Mouse (Mus musculus) liver, adult 2 months (tissue): ENCODE results near the gene Cacna1c. TPM values are rescaled to one million over a fixed set of nuclear protein-coding genes. Genes with fewer than 3 reads are reported as not detected.

Source experiments
- DNase-seq: peaks from one replicate; pipeline ENCODE4 v3.0.0-alpha.2; 2011; ENCODE audit warnings: low read depth, low spot score; ENCODE audit errors: extremely low read depth
- H3K27ac ChIP-seq: fragments of 200-500 bp; replicated peaks from 2 replicates; pipeline ENCODE4 v1.5.1; 2012; ENCODE audit warnings: low read depth, mild to moderate bottlenecking, control low read depth, inconsistent platforms, low read length; ENCODE audit not compliant: insufficient read depth
- H3K27me3 ChIP-seq: fragments of 200-500 bp; 2 replicates; pipeline ENCODE4 v1.6.1; 2012; ENCODE audit warnings: mild to moderate bottlenecking, moderate library complexity, low read length, inconsistent platforms; ENCODE audit not compliant: control insufficient read depth, insufficient read depth
- H3K36me3 ChIP-seq: fragments of 200-500 bp; 2 replicates; pipeline ENCODE4 v1.6.1; 2012; ENCODE audit warnings: low read length, inconsistent platforms; ENCODE audit not compliant: control insufficient read depth, insufficient read depth
- H3K4me1 ChIP-seq: fragments of 200-500 bp; 2 replicates; pipeline ENCODE4 v1.6.1; 2011; ENCODE audit warnings: low read length; ENCODE audit not compliant: control insufficient read depth, insufficient read depth
- H3K4me3 ChIP-seq: fragments of 200-500 bp; 2 replicates; pipeline ENCODE4 v1.5.1; 2011; ENCODE audit warnings: low read depth, mild to moderate bottlenecking, control low read depth, low read length, moderate library complexity; ENCODE audit not compliant: insufficient read depth
- H3K79me2 ChIP-seq: fragments of 200-500 bp; 2 replicates; pipeline ENCODE4 v1.6.1; 2012; ENCODE audit warnings: inconsistent platforms, mild to moderate bottlenecking, low read length, moderate library complexity; ENCODE audit not compliant: control insufficient read depth, insufficient read depth
- H3K9ac ChIP-seq: fragments of 200-500 bp; 2 replicates; pipeline ENCODE4 v1.6.1; 2012; ENCODE audit warnings: low read depth, mild to moderate bottlenecking, control low read depth, inconsistent platforms, low read length
- CTCF ChIP-seq: fragments of 200-500 bp; IDR thresholded peaks from 2 replicates; pipeline ENCODE4 v1.5.1; 2011; ENCODE audit warnings: low read depth, low read length, control low read depth
- POLR2A ChIP-seq: fragments of 200-500 bp; IDR thresholded peaks from 2 replicates; pipeline ENCODE4 v1.6.1; 2011; ENCODE audit warnings: low read length, control low read depth; ENCODE audit not compliant: insufficient read depth; ENCODE audit errors: extremely low read depth
- WGBS: fragments of 180-500 bp; shearing (Covaris S2); methylation state at CpG from one replicate; pipeline ENCODE4 v1.1.7; 2018; 5-methylcytosine and 5-hydroxymethylcytosine counted together
- polyA plus RNA-seq: library from polyadenylated mRNA; depleted of rRNA; stranded (reverse); fragments of >200 nt; gene quantifications from 2 replicates; pipeline ENCODE4 v1.2.3, GENCODE M21; 2012
- total RNA-seq: library from RNA; depleted of rRNA; stranded (reverse); fragments of >200 nt; gene quantifications from 2 replicates; pipeline ENCODE4 v1.2.3, GENCODE M21; 2014

Gene Cacna1c
- total and polyA plus RNA-seq, 2 experiments = 0.09 to 0.18 TPM

DNA sequence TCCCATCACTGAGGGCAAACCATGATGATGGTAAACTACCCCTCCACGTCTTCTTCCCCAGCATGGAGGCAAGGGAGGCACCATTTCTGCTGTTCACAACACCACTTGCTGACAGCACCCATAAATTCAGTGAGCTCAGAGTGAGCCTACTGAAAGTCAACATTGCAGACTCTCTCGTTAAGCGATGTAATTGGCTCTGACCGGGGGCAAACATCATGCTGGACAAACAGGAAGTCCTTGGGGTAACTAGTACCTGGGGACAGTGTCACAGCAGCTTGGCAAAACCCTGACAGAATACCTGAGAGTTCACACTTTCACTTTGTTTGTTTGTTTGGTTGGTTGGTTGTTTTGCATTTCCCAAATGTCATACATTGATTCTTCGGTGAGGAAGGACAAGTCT lies 131.3 kb downstream of the Cacna1c start:
- Histone ChIP-seq H3K79me2 (no peaks in the 10 kb centered on the region), H3K4me1 (no peaks in the 10 kb centered on the region), H3K9ac (no peak overlapping the region), H3K4me3 (no peak overlapping the region), H3K27me3 (no peaks in the 10 kb centered on the region), H3K27ac (no peak overlapping the region), H3K36me3 (no peaks in the 10 kb centered on the region)
- no peak for DNase-seq
- 42% methylated on average over 5 of the region's 5 CpGs for WGBS
- TF ChIP-seq POLR2A (no peak), CTCF (no peak)

DNA sequence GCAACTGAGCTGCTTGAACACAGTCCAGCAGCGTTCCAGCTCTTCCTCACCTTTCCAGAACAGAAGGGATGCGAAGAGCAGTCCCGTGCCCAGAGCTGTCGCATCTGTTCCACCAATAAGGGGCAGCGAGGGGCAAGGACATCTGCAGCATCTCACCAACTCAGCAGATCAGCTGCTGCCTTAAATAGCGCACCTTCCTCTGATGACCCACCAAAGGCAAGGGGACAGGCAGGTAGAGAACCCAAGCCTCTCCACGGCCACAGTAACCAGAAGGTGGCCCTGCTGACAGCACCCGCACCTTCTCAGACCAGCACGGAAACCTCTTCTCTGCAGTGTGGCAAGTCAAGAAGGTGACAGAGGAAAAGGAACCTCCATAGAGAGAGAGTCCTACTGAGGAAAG lies 131.8 kb downstream of the Cacna1c start:
- no peak overlapping the region for H3K27ac ChIP-seq
- H3K79me2 ChIP-seq = no peaks in the 10 kb centered on the region
- H3K4me1 ChIP-seq = no peaks in the 10 kb centered on the region
- H3K4me3 ChIP-seq = no peak overlapping the region
- no peaks in the 10 kb centered on the region for H3K36me3 ChIP-seq
- TF ChIP-seq CTCF (no peak), POLR2A (no peak)
- DNase-seq = no peak
- WGBS = 94% methylated on average over 9 of the region's 9 CpGs
- no peak overlapping the region for H3K9ac ChIP-seq
- H3K27me3 ChIP-seq = no peaks in the 10 kb centered on the region

DNA sequence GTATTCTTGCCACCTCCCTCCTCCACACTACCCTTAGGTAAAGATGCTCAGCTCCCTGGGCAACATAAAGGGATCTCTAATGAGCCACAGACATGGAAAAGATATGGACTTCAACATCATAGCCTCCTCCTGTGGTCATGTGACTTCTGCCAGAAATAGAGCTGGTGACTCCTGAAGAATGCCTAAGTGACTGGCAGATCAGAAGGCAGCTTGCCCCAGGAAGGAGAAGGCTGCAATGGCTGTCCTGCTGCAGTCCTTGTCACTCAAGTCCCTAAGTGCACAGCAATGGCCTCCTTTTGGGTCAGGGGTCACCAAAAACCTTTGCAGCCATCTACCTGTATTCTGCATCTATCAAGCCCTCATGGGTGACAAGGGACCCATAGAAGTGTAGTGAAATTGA lies 133.5 kb downstream of the Cacna1c start:
- Histone ChIP-seq H3K27ac (no peak overlapping the region), H3K27me3 (no peaks in the 10 kb centered on the region), H3K79me2 (no peaks in the 10 kb centered on the region), H3K4me1 (no peaks in the 10 kb centered on the region), H3K36me3 (no peaks in the 10 kb centered on the region), H3K9ac (no peak overlapping the region), H3K4me3 (no peak overlapping the region)
- DNase-seq = no peak
- TF ChIP-seq POLR2A (no peak), CTCF (no peak)

DNA sequence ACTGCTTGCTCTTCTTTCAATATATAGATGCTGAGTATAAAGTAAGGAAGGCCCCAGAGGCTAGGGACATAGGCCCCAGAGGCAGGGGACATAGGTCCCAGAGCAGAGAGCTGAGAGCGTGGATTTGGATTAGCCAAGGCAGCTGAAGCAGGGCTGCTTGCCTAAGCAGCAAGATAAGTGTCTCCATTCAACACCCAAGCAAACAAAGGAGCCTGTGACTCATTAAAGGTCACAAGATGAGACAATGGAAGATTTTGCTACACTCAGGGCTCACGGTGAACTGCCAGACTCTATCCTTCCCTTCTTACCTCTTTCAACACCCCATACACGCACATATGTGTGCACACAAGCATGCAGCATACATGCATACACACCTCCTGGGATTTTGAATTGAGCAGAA lies 137.3 kb downstream of the Cacna1c start:
- no peak for DNase-seq
- WGBS = 74% methylated on average over 3 of the region's 3 CpGs
- no peak overlapping the region for H3K27ac ChIP-seq

DNA sequence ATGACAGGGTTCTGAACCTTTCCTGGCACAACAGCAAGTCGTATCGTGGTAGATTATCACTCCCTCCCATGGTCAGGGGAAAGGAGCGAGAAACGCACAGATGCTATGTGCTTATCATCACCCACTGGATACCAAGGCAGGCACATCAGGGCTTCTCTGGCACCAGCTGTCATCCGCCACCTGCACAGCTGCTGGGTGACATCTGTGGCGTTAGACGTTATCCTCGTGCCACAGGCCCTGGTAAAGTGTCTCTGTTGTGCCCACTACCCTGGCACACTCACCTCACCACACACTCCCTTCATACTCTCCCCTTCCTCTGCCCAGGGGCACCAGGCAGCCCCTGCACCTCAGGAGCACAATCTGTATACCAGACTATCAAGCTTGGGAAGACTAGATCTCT lies 137.8 kb downstream of the Cacna1c start:
- H3K27me3 ChIP-seq = no peaks in the 10 kb centered on the region
- H3K27ac ChIP-seq = no peak overlapping the region
- no peaks in the 10 kb centered on the region for H3K79me2 ChIP-seq
- H3K36me3 ChIP-seq = no peaks in the 10 kb centered on the region
- H3K4me3 ChIP-seq = no peak overlapping the region
- TF ChIP-seq POLR2A (no peak), CTCF (no peak)
- H3K9ac ChIP-seq = no peak overlapping the region
- H3K4me1 ChIP-seq = no peaks in the 10 kb centered on the region
- DNase-seq = no peak
- WGBS = 85% methylated on average over 8 of the region's 8 CpGs

More for the DNA sequence above, 137.3 kb downstream of the Cacna1c start:
- H3K9ac ChIP-seq = no peak overlapping the region
- no peak overlapping the region for H3K4me3 ChIP-seq
- TF ChIP-seq CTCF (no peak), POLR2A (no peak)
- H3K79me2 ChIP-seq = no peaks in the 10 kb centered on the region
- no peaks in the 10 kb centered on the region for H3K36me3 ChIP-seq
- no peaks in the 10 kb centered on the region for H3K27me3 ChIP-seq
- H3K4me1 ChIP-seq = no peaks in the 10 kb centered on the region

DNA sequence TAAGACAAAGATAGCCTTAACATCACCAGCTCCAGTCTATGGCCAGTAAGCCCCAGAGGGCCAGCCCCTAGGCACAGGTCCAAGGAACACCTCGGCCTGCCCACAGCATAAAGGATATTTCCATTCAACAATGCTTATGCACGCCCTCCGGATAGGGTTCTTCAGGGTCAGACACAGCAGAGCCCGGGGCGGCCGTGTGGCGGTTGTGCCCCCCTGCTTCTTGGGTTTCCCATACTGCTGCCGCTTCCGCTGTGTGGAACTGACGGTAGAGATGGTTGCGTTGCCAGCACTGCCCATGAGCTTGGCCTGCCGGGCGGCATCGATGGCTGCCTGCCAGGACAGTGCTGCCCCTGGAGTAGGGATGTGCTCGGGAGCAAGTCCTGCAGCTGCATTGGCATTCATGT lies 139.1 kb downstream of the Cacna1c start:
- WGBS = 91% methylated on average over 15 of the region's 15 CpGs
- H3K27ac ChIP-seq = no peak overlapping the region
- TF ChIP-seq POLR2A (no peak), CTCF (no peak)
- H3K27me3 ChIP-seq = no peaks in the 10 kb centered on the region
- H3K79me2 ChIP-seq = no peaks in the 10 kb centered on the region
- H3K36me3 ChIP-seq = no peaks in the 10 kb centered on the region
- no peak overlapping the region for H3K9ac ChIP-seq
- no peak for DNase-seq
- no peaks in the 10 kb centered on the region for H3K4me1 ChIP-seq
- no peak overlapping the region for H3K4me3 ChIP-seq
